Mouse (Mus musculus): ENCODE data around the gene Phgr1. TPM values are rescaled to one million over a fixed set of nuclear protein-coding genes. Genes with fewer than 3 reads are reported as not detected.
A peak's percentile ranks its signal among the peaks of the same experiment; 100 is the strongest.

The Phgr1 gene
- total RNA-seq, 1 experiment from 2014 or later: not detected

GRCm38 (mm10) chr2:118779065-118779464, 6.5 kb downstream of the Phgr1 start:
- DNase-seq: no peak

GRCm38 (mm10) chr2:118779504-118780480, 7.2 kb downstream of the Phgr1 start, which contains the start of gene Disp2:
Gene Disp2, plus strand, starts transcription at chr2:118779719.
- peak; percentile 97 for DNase-seq

GRCm38 (mm10) chr2:118781115-118781514, 8.5 kb downstream of the Phgr1 start:
- DNase-seq: no peak

- no peak for DNase-seq
Measured at GRCm38 (mm10) chr2:118782303-118782702, 9.7 kb downstream of the Phgr1 start.

GRCm38 (mm10) chr2:118783093-118783492, 10.5 kb downstream of the Phgr1 start:
- peak; percentile 57 for DNase-seq

- no peak for DNase-seq
Measured at GRCm38 (mm10) chr2:118783663-118784062, 11.1 kb downstream of the Phgr1 start.

GRCm38 (mm10) chr2:118786525-118786924, 14.0 kb downstream of the Phgr1 start:
- DNase-seq: no peak

- DNase-seq: peak; percentile 78
Measured at GRCm38 (mm10) chr2:118789501-118789900, 16.9 kb downstream of the Phgr1 start.

GRCm38 (mm10) chr2:118790221-118790550, 17.6 kb downstream of the Phgr1 start:
- DNase-seq: no peak

GRCm38 (mm10) chr2:118790551-118791525, 18.3 kb downstream of the Phgr1 start:
- peak; percentile 86 for DNase-seq

- DNase-seq: no peak
Measured at GRCm38 (mm10) chr2:118791591-118792258, 19.2 kb downstream of the Phgr1 start.

GRCm38 (mm10) chr2:118792259-118792613, 19.7 kb downstream of the Phgr1 start:
- DNase-seq: no peak

GRCm38 (mm10) chr2:118793636-118794035, 21.1 kb downstream of the Phgr1 start:
- no peak for DNase-seq

GRCm38 (mm10) chr2:118802542-118803118, 30.1 kb downstream of the Phgr1 start:
- no peak for DNase-seq

GRCm38 (mm10) chr2:118804474-118804873, 31.9 kb downstream of the Phgr1 start:
- no peak for DNase-seq

- DNase-seq: no peak
Measured at GRCm38 (mm10) chr2:118805137-118805536, 32.6 kb downstream of the Phgr1 start.

- DNase-seq: no peak
Measured at GRCm38 (mm10) chr2:118805756-118806155, 33.2 kb downstream of the Phgr1 start.

- DNase-seq: peak; percentile 62
Measured at GRCm38 (mm10) chr2:118806860-118807259, 34.3 kb downstream of the Phgr1 start.

- no peak for DNase-seq
Measured at GRCm38 (mm10) chr2:118810861-118811260, 38.3 kb downstream of the Phgr1 start.

- DNase-seq: no peak
Measured at GRCm38 (mm10) chr2:118812724-118813123, 40.2 kb downstream of the Phgr1 start.

GRCm38 (mm10) chr2:118813981-118814836, 41.6 kb downstream of the Phgr1 start, which contains the start of gene Knstrn:
Gene Knstrn, plus strand, starts transcription at chr2:118814003.
- peak; percentile 95 for DNase-seq

Measured in adrenal gland, postnatal 14 days (tissue).